51 mouse cellular contexts compared by ENCODE assay signal in the genomic region with DNA sequence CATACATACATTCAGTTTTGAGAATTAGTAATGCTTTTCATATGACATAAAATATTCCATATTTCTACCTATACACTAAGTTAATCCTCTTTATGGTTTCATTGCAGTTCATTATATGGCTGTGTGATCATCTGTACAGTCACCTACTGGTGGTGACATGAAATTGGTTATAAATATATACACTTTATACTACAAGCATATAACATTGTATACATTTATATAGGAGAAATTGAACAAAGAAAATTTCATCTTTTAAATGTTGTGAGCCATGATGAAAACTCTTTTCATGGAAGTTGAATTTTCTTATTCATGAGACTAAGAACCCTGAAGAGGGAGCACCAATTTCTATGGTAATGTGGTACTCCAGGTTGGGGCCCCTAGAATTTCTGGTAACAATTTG. TPM values are rescaled to one million over a fixed set of nuclear protein-coding genes. Genes with fewer than 3 reads are reported as not detected.
"Had no signal": no experiment of that assay in that cellular context is flagged by ENCODE, and none has a peak within 500 bp of the region (broad histone marks: within the 10 kb centered on the region; RNA-seq: fewer than 3 reads in every experiment).

A gene (plus strand): TSS at position 301 of the 400 bp plus-strand sequence.

- H3K9ac ChIP-seq: heart, embryonic 12.5 days; heart, embryonic 13.5 days; heart, embryonic 15.5 days; hindbrain, embryonic 12.5 days; hindbrain, embryonic 13.5 days; hindbrain, embryonic 14.5 days; hindbrain, embryonic 15.5 days; intestine, embryonic 15.5 days; kidney, embryonic 15.5 days had no signal

- H3K36me3 ChIP-seq: heart, embryonic 10.5 days; heart, embryonic 12.5 days; heart, embryonic 13.5 days; heart, embryonic 15.5 days; hindbrain, embryonic 10.5 days; hindbrain, embryonic 12.5 days; hindbrain, embryonic 13.5 days; hindbrain, embryonic 15.5 days; intestine, embryonic 15.5 days; kidney, embryonic 15.5 days had no signal

- ATAC-seq: hindbrain, embryonic 16.5 days; hindbrain, postnatal 0 days; inflammation-experienced regulatory T-cells, adult 6 months; intestine, embryonic 15.5 days; intestine, embryonic 16.5 days; intestine, postnatal 0 days had no signal

- H3K4me3 ChIP-seq: heart, embryonic 10.5 days; heart, embryonic 12.5 days; heart, embryonic 13.5 days; heart, embryonic 15.5 days; hindbrain, embryonic 10.5 days; hindbrain, embryonic 12.5 days; hindbrain, embryonic 13.5 days; hindbrain, embryonic 15.5 days; intestine, embryonic 15.5 days; kidney, embryonic 15.5 days; layer of hippocampus, adult 2 months; left cerebral cortex, adult 2 months had no signal

- H3K4me1 ChIP-seq: heart, embryonic 10.5 days; heart, embryonic 12.5 days; heart, embryonic 13.5 days; heart, embryonic 15.5 days; hindbrain, embryonic 12.5 days; hindbrain, embryonic 13.5 days; hindbrain, embryonic 15.5 days; intestine, embryonic 15.5 days had no signal

- H3K4me2 ChIP-seq: heart, embryonic 11.5 days; heart, embryonic 12.5 days; heart, embryonic 13.5 days; heart, embryonic 15.5 days; hindbrain, embryonic 12.5 days; hindbrain, embryonic 13.5 days; hindbrain, embryonic 14.5 days; hindbrain, embryonic 15.5 days; intestine, embryonic 15.5 days; kidney, embryonic 15.5 days had no signal

- DNase-seq: heart, postnatal 10 days; heart, postnatal 14 days; heart, postnatal 36 days; heart, postnatal 4 days; kidney, adult 11 months; kidney, adult 18-20 months; kidney, adult 2 months; kidney, adult 8-10 months; kidney, adult 9 months; kidney, postnatal 10 days; kidney, postnatal 14 days; kidney, postnatal 25 days; kidney, postnatal 36 days; kidney, postnatal 4 days; layer of hippocampus, adult 9-11 months; layer of hippocampus, postnatal 36 days had no signal

- H3K9me3 ChIP-seq: heart, embryonic 10.5 days; heart, embryonic 12.5 days; heart, embryonic 13.5 days; heart, embryonic 15.5 days; hindbrain, embryonic 10.5 days; hindbrain, embryonic 12.5 days; hindbrain, embryonic 13.5 days; hindbrain, embryonic 15.5 days; intestine, embryonic 15.5 days; kidney, embryonic 15.5 days had no signal

- H3K27ac ChIP-seq: heart, embryonic 10.5 days; heart, embryonic 13.5 days; heart, embryonic 15.5 days; hindbrain, embryonic 10.5 days; hindbrain, embryonic 12.5 days; hindbrain, embryonic 13.5 days; hindbrain, embryonic 14.5 days; hindbrain, embryonic 15.5 days; hindbrain, postnatal 0 days; intestine, embryonic 15.5 days; kidney, embryonic 15.5 days; kidney, postnatal 0 days; layer of hippocampus, adult 2 months; left cerebral cortex, adult 2 months had no signal

- H3K27me3 ChIP-seq: heart, embryonic 12.5 days; heart, embryonic 13.5 days; heart, embryonic 15.5 days; hindbrain, embryonic 12.5 days; hindbrain, embryonic 13.5 days; hindbrain, embryonic 15.5 days; intestine, embryonic 15.5 days; kidney, embryonic 15.5 days had no signal

RNA-seq across cellular contexts. Expression of the gene that starts here (rescaled TPM):
- total RNA-seq: heart, postnatal 10 days; heart, postnatal 14 days; heart, postnatal 25 days; heart, postnatal 36 days; heart, postnatal 4 days; hematopoietic stem cell, adult 5-6 weeks; hindbrain, postnatal 0 days; layer of hippocampus, adult 18-20 months; layer of hippocampus, adult 2 months; layer of hippocampus, adult 8-10 months; layer of hippocampus, postnatal 10 days; layer of hippocampus, postnatal 14 days; layer of hippocampus, postnatal 25 days; layer of hippocampus, postnatal 36 days; left cerebral cortex, adult 2 months had no signal
- polyA plus RNA-seq: heart, embryonic 10.5 days; heart, embryonic 11.5 days; heart, embryonic 12.5 days; heart, embryonic 13.5 days; heart, embryonic 14.5 days; heart, embryonic 15.5 days; heart, embryonic 16.5 days; heart, postnatal 0 days; hindbrain, embryonic 10.5 days; hindbrain, embryonic 11.5 days; hindbrain, embryonic 12.5 days; hindbrain, embryonic 13.5 days; hindbrain, embryonic 14.5 days; hindbrain, embryonic 15.5 days; hindbrain, embryonic 16.5 days; hindbrain, postnatal 0 days; inflammation-experienced regulatory T-cells, adult 6 months; intestine, embryonic 14.5 days; intestine, embryonic 15.5 days; intestine, embryonic 16.5 days; intestine, postnatal 0 days; kidney, adult 2 months; kidney, embryonic 14.5 days; kidney, embryonic 15.5 days; kidney, embryonic 16.5 days; kidney, postnatal 0 days; large intestine, adult 2 months had no signal
